Mouse (Mus musculus): Measurements from ENCODE around the gene Acap1. TPM values are rescaled to one million over a fixed set of nuclear protein-coding genes. Genes with fewer than 3 reads are reported as not detected.

Gene Acap1
- 6.5 and 6.7 TPM in 2 replicates for polyA plus RNA-seq (2012; rRNA removed)

DNA sequence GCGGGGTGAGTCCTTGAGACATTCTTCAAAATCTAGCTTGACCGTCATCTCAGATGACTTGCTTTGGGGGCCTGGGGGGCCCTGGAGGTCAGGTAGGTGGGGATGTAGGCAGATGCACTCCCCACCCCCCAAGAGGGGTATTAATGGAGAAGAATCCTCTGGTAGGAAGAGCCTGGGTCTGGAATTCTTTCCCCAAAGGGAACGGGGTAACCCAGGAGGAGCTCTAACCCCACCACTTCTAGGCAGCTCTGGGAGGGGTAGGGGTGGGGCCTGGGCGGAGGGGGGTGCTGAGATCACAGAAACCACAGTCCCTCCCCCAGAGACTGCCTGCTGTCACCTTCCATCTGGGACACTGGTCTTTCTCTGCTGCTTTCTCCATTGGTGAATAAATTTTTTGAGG lies at the start of gene Acap1:
Acap1 (minus strand) TSS at position 249 of the 400 bp plus-strand sequence.

DNA sequence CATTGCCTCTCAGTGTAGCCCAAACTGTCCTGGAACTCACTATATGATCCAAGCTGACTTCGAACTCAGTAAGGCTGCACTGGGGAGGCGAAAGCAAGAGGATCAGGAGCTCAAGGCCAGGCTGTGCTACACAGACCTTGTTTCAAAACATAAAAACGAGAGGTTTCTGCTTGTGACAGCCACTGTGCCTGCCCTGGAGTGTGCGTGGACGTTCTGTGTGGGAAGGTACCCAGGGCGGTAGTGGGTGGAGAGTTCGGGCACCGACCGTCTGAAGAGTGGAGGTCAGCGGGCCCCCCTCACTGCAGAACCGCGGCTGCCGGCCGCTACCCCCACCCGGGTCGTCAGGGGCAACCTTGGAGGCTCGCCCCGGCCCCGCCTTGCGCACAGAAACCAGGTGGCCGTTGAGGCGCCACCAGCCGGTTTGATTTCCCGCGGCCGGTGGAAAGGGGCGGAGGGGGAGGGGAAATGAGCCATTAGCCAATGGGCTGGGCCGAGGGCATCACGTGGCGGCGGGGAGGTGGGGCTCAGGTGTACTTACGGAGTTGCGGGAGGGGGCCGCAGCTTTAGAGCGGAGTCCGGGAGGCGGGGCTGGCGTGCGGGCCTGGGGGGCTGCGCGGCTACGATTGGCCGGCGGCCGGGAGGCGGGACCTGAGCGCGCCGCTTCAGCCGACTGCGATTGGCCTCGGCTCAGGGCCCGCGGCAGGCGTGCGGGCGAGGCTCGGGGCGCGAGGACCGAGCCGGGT lies 40.0 kb upstream of the Acap1 start, which contains the start of gene Ybx2:
Ybx2 (plus strand) TSS at position 660 of the 743 bp plus-strand sequence.

DNA sequence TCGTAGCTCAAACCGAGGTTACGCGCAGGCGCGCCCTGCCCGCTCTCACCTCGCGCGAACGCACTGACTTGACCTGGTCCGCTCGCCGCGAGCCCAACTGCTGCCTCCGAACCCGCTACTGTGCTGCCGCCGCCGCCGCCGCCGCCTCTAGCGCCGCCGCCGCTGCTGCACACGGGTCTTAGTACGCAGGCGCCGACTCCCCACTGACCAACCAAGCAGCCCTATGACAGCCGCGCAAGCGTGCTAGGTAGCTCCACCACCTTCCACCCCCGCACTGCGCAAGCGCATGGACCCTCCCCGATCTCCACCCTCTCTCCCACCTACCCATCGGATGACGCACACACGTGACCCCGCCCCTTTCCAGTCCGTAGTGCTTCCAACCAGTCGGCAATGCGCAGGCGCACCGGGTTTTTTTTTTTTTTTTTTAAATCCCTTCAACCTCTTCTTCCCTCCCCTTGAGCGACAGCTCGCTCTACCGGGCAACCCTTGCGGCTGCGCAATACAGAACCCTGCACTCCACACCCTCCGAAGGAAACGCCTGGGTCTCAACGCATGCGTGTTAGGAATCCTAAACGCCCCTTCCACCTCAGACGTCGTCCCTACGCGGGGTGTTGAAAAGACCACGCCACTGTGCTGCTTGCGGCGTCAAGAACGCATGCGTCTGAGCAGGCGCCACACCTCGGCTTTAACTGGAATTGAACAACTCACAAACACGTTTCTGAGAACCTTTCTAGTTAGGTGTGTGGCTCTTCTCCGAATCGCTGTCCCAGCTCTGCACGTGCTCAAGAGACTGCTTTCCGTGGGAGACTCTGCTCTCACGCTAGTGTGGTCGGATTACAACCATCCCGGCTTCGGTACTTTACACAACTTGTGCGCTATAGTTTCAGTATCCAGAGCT lies 26.0 kb upstream of the Acap1 start, which contains the start of gene Eif5a:
Eif5a (minus strand) TSS at position 845 of the 898 bp plus-strand sequence.

DNA sequence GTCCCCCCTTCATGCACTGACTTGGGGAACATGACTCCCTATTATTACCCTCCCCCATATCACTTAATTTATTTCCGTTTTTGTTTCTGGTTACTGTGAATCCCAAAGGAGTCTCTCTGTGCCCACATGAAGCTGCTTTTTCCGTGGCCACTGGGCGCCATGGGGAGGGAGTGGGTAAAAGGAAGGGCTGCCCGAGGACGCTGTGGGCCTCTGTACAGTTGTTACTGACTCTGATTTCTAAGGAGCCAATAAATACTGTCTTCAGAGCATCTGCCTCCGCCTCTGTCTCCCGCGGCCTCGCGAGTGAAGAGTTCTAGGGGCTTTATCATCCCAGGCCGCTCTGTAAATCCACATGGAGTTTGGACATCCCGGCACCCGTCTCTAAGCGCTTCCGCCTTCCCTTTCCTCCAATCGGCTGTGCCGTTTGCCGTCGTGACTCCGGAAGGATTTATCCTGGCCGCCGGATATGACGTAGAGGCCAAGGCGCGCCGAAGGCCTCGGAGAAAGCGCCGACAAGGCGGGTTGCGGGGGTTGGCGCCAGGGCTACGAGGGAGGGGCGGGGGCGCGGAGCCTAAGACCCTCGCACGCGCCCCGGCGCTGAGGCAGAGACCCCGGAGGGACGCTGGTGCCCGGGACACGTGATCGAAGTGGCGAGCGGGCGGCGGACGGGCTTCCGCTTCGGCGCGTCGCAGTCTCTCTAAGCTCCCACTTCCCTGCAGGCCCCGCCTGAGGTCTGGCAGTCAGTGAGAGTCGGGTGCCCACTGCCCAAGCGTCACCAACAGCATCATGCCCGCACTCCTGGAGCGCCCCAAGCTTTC lies 18.4 kb upstream of the Acap1 start, which contains the start of gene Gps2:
Gps2 (plus strand) TSS at position 335 of the 818 bp plus-strand sequence.

DNA sequence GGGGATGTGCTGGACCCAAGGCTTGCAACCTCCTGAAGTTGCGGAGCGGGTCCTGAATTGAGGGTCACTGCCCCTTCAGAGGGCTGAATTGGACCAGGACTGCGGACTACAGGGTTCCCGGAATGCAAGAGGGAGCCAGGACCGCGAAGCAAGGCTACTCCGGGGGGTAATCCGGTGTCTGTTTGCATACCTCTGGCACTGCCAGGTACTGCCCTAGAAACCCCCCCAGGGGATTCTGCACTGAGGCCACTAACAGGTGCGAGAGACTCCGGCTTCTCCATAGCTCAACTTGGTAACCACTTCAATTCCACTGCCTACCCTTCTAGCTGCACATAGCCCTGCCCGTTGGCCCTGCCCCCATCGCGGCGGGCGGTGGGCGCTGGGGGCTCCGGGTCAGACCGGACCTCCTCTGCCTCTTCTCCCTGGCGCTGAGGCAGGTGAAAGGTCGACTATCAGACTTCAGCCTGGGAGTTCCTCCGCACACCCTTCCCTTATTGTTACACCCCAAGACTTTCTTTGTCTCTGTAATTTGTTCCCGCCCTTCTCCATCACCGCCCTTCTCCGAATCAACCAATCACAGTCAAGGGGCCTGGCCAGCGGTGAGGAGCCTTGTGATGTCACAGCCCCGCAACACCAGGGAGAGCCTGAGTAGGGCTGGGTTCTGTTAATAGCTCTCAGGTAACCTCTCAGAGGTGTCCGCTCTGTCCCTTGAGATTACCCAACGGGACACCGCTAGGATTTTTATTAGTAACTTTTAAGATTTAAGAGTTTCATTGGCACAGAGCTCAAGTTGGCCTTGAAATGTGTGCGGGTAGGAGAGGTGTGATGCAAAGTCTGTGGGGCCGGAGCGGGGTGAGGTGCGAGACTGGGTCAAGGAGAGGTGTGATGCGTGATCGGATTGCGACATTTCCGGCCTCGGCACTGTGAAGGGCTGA lies 5.4 kb upstream of the Acap1 start, which contains the start of the genes 2810408A11Rik and Neurl4:
2810408A11Rik (minus strand) TSS at position 517 of the 935 bp plus-strand sequence.
Neurl4 (plus strand) TSS at position 602 of the 935 bp plus-strand sequence.

DNA sequence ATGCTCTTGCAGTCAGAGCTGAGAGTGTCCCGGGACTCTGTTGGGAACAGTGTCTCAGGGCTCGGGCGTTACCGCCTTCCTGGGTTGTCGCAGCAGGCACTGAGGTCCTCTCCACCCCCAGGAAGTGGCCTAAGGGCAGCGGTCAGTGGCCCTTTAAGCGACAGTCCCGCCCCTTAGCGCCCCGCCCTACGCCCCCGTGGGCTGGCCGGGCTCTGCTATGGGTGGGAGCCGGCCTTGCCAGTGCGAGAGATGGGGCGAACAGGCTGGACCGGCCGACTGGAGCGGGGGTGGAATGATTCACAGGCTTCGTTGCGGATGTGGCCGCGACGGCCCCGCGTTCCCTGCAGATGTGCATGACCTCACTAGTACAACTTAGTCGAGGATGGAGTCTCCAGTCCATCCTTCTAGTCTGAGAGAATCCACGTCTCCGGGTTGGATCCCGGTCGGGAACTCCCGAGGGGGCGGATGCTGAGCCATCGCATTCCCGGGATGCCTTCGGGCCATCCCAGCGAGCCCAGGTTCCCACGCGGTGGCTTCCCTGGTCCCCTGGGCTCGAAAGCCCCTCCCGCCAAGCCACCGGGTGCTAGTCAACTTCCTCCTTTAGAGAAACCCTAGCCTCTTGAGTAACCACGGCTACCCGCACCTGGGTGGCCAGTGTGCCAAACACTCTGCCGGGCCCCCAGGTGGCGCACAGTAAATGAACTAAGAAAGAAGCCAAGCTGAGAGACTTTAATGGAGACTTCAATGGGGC lies 14.3 kb downstream of the Acap1 start, which contains the start of gene Kctd11:
Kctd11 (minus strand) TSS at position 554 of the 751 bp plus-strand sequence.

DNA sequence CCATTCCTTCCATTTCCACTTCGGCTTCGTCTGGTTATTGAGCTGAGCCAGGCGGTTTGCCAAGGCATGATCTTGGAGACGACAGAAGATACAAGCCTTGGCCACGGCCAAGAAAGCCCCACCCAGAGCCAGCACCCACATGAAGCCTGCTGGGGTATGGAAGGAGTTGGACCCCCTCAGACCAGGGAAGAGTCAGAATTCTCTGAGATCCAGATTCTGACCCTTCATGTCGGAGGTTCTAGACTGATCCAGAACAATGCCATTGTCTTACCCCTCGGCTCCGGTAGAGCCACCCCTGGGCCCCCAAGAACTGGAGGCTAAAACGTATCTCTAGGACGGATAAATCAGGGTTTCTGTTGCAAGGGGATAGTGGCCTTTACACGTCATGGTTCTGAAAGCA lies 17.5 kb downstream of the Acap1 start, which contains the start of gene Tmem95:
Tmem95 (minus strand) TSS at position 141 of the 400 bp plus-strand sequence.

DNA sequence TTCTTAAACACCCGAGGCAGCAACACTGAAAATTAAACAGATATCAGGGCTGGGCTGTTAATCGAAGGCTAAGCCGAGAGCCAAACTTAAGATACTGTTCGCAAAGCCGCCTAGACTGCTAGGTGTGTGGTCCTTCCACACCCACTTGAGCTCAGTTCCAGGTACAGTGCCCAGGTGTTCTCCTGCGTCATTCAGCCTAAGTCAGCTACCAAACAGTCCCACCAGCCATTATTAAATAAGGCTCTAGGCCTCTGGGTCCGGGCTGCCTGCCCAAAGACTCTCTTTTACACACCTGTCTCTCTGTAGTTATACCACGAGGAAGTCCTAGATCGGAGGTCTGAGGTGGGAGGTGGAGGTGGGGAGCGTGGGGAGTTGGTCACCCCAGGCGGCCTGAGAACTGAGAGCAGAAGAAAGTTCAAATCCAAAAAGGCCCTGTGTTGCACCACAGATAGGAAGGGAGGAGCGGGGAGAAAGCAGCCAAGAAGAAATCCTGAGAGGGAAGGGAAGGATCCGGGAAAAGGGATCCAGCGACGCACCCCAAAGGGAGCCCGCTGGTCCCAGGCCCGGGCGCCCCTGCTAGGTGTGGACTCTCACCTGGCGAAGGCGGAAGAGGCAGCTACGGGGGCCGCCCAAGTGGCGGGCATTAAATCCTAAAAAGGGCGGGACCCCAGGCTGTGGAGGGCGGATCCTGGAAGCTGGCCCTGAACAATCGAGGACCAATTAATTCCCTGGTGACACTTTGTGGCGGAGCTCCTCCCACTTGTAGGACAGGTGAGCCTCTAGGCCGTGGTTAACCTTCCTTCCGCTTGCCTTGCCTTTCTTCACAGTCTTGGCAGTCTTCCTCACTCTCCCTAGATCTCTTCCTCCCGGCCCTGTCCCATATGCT lies 37.0 kb downstream of the Acap1 start, which contains the start of gene Tnk1:
Tnk1 (minus strand) TSS at position 618 of the 886 bp plus-strand sequence.

DNA sequence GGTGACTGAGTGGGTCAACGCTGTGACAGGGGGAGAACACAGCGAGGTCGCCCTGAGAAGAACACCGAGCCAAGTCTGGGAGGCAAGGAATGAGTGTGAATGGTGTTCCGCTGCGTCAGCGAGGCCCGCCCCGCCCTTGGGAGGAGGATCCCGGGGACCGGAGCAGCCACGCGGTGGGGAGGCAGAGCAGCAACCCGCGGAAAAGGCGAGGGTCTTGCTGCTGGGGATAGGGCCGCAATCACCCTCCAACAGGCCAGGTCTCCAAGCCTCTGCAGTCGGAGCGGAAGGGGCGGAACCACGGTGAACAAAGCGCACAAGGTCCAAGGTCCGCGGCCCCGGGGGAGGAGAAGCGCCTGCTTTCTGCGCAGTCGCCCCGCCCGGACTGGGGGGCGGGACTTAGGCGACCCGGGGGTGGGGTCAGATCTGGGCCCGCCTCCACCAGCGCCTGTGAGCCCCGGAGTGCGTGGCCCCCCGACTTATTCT lies 49.1 kb downstream of the Acap1 start, which contains the start of gene Plscr3:
Plscr3 (plus strand) TSS at position 179 of the 483 bp plus-strand sequence.

DNA sequence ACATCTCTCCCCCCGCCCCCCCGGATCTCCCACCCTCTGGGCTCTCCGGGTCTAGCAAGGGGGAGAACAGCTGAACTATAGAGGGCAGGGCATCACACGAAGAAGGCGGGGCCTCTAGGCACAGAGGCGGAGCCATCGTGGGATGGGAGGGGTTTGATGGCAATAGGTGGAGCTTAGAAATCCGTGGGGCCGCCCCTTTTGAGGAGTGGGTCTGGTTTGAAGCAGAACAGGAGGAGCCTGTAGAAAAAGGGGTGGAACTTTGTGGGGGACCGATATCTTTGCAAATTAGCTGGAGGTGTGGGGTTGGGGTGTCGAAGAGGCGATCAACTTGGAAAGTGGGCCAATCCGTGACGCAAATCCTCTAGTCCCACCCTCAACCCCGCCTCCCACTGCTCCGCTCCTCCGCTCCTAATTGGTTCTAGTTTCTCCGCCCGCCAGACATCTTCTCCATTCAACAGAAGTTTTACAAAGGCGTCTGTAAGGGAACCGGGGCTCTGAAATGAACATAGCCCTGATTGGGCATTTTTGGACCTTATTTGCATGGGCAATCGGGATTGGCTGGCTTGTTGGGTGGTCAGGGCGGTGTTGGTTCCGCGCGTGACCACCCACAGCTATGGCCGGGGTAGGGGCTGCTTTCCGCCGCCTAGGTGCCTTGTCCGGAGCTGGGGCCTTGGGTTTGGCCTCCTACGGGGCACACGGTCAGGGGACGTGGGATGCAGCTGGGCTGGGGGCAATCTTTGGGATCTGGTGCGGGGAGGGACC lies 57.2 kb downstream of the Acap1 start, which contains the start of gene Tmem256:
Tmem256 (plus strand) TSS at position 563 of the 762 bp plus-strand sequence.

DNA sequence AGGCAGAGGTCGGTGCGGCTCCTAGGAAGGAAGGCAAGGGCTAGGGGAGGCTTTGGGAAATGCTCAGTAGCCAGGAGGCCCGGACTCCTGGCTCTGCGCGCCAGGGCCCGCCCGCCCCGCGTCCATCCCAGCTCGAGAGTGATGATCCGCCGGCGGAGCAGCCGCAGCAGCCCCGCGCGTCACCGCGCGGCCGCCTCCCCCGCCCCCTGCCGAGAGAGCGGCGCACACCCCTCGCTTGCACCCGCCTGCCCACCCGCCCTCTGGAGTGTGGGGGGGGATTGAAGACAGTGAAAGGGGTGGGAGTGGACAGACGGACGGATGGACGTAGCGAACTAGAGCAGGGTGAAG lies 57.8 kb downstream of the Acap1 start, which contains the start of gene Nlgn2:
Nlgn2 (minus strand) TSS at position 181 of the 348 bp plus-strand sequence.

Other genes with a start within 250 kb of the Acap1 start
- not detected in 2 replicates for gene Sox15, start 240.2 kb downstream of the Acap1 start, polyA plus RNA-seq (2012; rRNA removed)
- 97.9 and 102 TPM in 2 replicates for gene Mpdu1, start 232.9 kb downstream of the Acap1 start, polyA plus RNA-seq (2012; rRNA removed)
- 16.9 and 23.1 TPM in 2 replicates for gene Cd68, start 229.4 kb downstream of the Acap1 start, polyA plus RNA-seq (2012; rRNA removed)
- gene Eif4a1, start 223.1 kb downstream of the Acap1 start, polyA plus RNA-seq (2012; rRNA removed) = 190 and 192 TPM in 2 replicates
- 37.8 and 38.7 TPM in 2 replicates for gene Senp3, start 213.5 kb downstream of the Acap1 start, polyA plus RNA-seq (2012; rRNA removed)
- 15.1 and 20.9 TPM in 2 replicates for gene Tnfsf13, start 209.8 kb downstream of the Acap1 start, polyA plus RNA-seq (2012; rRNA removed)
- gene Tnfsf12, start 199.7 kb downstream of the Acap1 start, polyA plus RNA-seq (2012; rRNA removed) = 26.3 and 32.5 TPM in 2 replicates
- 5.2 and 5.7 TPM in 2 replicates for gene Tnfsfm13, start 199.4 kb downstream of the Acap1 start, polyA plus RNA-seq (2012; rRNA removed)
- 19.8 and 20.0 TPM in 2 replicates for gene Polr2a, start 136.9 kb downstream of the Acap1 start, polyA plus RNA-seq (2012; rRNA removed)
- 0.33 TPM in 1 of 2 replicates, not detected in the other for gene Slc35g3, start 133.6 kb downstream of the Acap1 start, polyA plus RNA-seq (2012; rRNA removed)
- 37.2 and 40.3 TPM in 2 replicates for gene Zbtb4, start 129.6 kb downstream of the Acap1 start, polyA plus RNA-seq (2012; rRNA removed)
- 5.7 and 8.7 TPM in 2 replicates for gene Chrnb1, start 99.6 kb downstream of the Acap1 start, polyA plus RNA-seq (2012; rRNA removed)
- gene Fgf11, start 93.7 kb downstream of the Acap1 start, polyA plus RNA-seq (2012; rRNA removed) = 6.4 and 6.9 TPM in 2 replicates
- 45.7 and 55.0 TPM in 2 replicates for gene Tmem102, start 89.9 kb downstream of the Acap1 start, polyA plus RNA-seq (2012; rRNA removed)
- not detected in 2 replicates for gene Gm39566, start 80.2 kb downstream of the Acap1 start, polyA plus RNA-seq (2012; rRNA removed)
- gene Spem2, start 77.1 kb downstream of the Acap1 start, polyA plus RNA-seq (2012; rRNA removed) = not detected in 2 replicates
- gene Spem1, start 73.4 kb downstream of the Acap1 start, polyA plus RNA-seq (2012; rRNA removed) = 0.22 TPM in 1 of 2 replicates, not detected in the other
- 19.8 and 19.9 TPM in 2 replicates for gene Nlgn2, start 57.8 kb downstream of the Acap1 start, polyA plus RNA-seq (2012; rRNA removed)
- gene Tmem256, start 57.0 kb downstream of the Acap1 start, polyA plus RNA-seq (2012; rRNA removed) = 153 and 198 TPM in 2 replicates
- 55.2 and 58.3 TPM in 2 replicates for gene Plscr3, start 49.2 kb downstream of the Acap1 start, polyA plus RNA-seq (2012; rRNA removed)
- 55.1 and 60.4 TPM in 2 replicates for gene Tnk1, start 36.8 kb downstream of the Acap1 start, polyA plus RNA-seq (2012; rRNA removed)
- not detected in 2 replicates for gene Tmem95, start 17.5 kb downstream of the Acap1 start, polyA plus RNA-seq (2012; rRNA removed)
- 4.0 and 4.9 TPM in 2 replicates for gene Kctd11, start 14.1 kb downstream of the Acap1 start, polyA plus RNA-seq (2012; rRNA removed)
- 1.0 and 1.6 TPM in 2 replicates for gene 2810408A11Rik, start 5.4 kb upstream of the Acap1 start, polyA plus RNA-seq (2012; rRNA removed)
- gene Neurl4, start 5.5 kb upstream of the Acap1 start, polyA plus RNA-seq (2012; rRNA removed) = 43.3 and 44.8 TPM in 2 replicates
- gene Gps2, start 18.3 kb upstream of the Acap1 start, polyA plus RNA-seq (2012; rRNA removed) = 75.4 and 99.4 TPM in 2 replicates
- 270 and 293 TPM in 2 replicates for gene Eif5a, start 26.4 kb upstream of the Acap1 start, polyA plus RNA-seq (2012; rRNA removed)
- gene Ybx2, start 40.3 kb upstream of the Acap1 start, polyA plus RNA-seq (2012; rRNA removed) = 121 and 125 TPM in 2 replicates
- 33.6 and 50.8 TPM in 2 replicates for gene Slc2a4, start 52.6 kb upstream of the Acap1 start, polyA plus RNA-seq (2012; rRNA removed)
- 779 and 796 TPM in 2 replicates for gene Cldn7, start 69.2 kb upstream of the Acap1 start, polyA plus RNA-seq (2012; rRNA removed)
- gene Ctdnep1, start 85.6 kb upstream of the Acap1 start, polyA plus RNA-seq (2012; rRNA removed) = 100 and 117 TPM in 2 replicates
- 38.7 and 48.9 TPM in 2 replicates for gene Elp5, start 87.0 kb upstream of the Acap1 start, polyA plus RNA-seq (2012; rRNA removed)
- gene Gabarap, start 95.6 kb upstream of the Acap1 start, polyA plus RNA-seq (2012; rRNA removed) = 207 and 284 TPM in 2 replicates
- 12.3 and 13.5 TPM in 2 replicates for gene Phf23, start 100.2 kb upstream of the Acap1 start, polyA plus RNA-seq (2012; rRNA removed)
- 12.1 TPM in 2 replicates for gene Dvl2, start 105.1 kb upstream of the Acap1 start, polyA plus RNA-seq (2012; rRNA removed)
- gene Acadvl, start 119.9 kb upstream of the Acap1 start, polyA plus RNA-seq (2012; rRNA removed) = 106 and 112 TPM in 2 replicates
- gene Dlg4, start 121.4 kb upstream of the Acap1 start, polyA plus RNA-seq (2012; rRNA removed) = 12.2 and 16.0 TPM in 2 replicates
- 0.22 and 0.60 TPM in 2 replicates for gene Asgr1, start 158.5 kb upstream of the Acap1 start, polyA plus RNA-seq (2012; rRNA removed)
- 0.52 TPM in 2 replicates for gene Asgr2, start 197.1 kb upstream of the Acap1 start, polyA plus RNA-seq (2012; rRNA removed)
- 2.6 and 4.0 TPM in 2 replicates for gene Mgl2, start 234.8 kb upstream of the Acap1 start, polyA plus RNA-seq (2012; rRNA removed)